Mouse (Mus musculus): ENCODE results near the gene Lzts2.

DNA sequence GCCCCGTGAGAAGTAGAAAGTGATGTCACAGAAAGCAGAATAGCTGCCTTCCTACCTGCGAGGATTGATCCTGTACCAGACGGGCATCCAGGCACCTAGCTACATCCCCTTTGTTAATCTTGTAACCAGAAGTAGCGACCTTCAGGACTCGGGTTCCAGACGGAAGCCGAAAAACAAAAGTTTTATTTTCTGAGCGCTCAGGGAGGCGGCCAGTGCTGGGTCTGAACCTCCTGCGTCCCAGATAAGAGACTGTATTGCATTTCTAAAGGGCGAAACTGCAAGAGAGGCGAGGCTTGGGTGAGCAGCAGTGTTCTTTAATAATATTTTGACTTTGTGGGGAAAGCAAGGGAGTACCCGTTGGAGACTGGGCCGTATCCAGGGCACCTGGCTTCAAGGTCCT lies 44.6 kb downstream of the Lzts2 start:
- TF ChIP-seq CTCF (IDR thresholded peaks at IDR 0.05; ENCODE audit: low read depth) (no peak), EP300 (optimal IDR thresholded peaks at IDR 0.05) (no peak)
